Mouse (Mus musculus) layer of hippocampus, postnatal 25 days (tissue): Measurements from ENCODE around the gene Gnptg. TPM values are rescaled to one million over a fixed set of nuclear protein-coding genes. Genes with fewer than 3 reads are reported as not detected.
A peak's percentile ranks its signal among the peaks of the same experiment; 100 is the strongest.

Experiments used
- DNase-seq, 2 experiments: peaks; one replicate each; pipeline ENCODE4 v3.0.0; 2022; ENCODE audit warnings: mixed read lengths in 2 of 2, low spot score in 1 of 2; ENCODE audit errors: extremely low spot score in 1 of 2
- microRNA-seq, 2 experiments: library from miRNA; unstranded; fragments of <30 nt; microRNA quantifications; one replicate each; pipeline ENCODE4 v1.2.0; 2021
- total RNA-seq, 2 experiments: library from RNA; stranded (reverse); gene quantifications; 2 replicates each; pipeline ENCODE4 v1.2.3; 2021

Gene Gnptg
- total RNA-seq, 2 experiments from 2014 or later = 74.3 to 74.9 TPM

DNA sequence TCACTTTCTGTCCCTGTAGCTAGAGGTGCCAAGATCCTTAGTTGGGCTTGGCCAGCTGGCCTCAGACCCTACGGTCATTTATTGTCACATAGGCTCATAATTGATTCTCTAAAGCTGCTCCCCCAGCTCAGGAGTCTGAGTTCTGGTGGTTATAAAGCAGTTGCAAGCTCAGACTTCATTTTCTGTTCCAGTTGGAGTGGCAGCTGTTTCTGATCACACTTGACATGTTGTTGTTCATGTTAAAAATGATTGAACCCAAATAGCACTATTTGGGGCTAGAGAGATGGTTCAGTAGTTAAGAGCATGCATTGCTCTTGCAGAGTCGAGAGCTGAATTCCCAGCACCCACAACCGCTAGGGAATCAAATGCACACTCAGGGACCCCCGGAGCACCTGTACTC lies 29.9 kb downstream of the Gnptg start:
- no peak for DNase-seq

DNA sequence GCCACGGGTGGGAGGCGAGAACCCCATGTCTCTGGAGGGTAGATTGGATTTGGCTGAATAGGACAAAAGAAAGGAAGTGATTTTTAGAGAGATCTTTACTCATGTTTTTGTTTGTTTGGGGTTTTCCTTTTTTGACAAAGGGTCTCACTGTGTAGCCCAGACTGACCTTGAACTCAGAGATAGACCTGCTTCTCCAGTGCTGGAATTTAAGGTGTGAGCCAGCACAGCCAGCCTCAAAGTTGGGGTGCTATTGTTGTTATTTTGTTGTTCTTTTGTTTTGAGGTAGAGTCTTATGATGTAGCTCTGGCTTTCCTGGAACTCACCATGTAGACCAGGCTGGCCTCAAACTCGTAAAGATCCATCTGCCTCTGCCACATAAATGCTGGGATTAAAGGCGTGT lies 37.5 kb downstream of the Gnptg start:
- DNase-seq = no peak

DNA sequence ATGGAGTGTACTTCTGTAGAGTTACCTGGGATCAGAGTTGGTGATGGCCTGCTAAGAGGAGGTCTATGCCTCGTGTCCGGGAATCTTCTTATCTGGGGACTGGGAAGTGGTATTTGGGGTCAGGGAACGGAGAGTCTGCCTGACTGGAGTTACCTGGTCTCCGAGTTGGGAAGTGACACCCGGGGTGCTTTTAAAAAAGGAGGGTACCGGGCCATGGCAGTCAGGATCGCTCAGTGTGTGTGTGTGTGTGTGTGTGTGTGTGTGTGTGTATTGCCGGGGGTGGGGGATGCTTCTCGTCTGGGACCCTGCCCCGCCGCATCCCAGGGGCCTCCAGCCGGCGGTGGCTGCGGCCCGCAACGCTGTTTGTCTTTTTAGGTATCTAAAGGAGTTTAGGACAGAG lies 50.8 kb downstream of the Gnptg start:
- no peak for DNase-seq

DNA sequence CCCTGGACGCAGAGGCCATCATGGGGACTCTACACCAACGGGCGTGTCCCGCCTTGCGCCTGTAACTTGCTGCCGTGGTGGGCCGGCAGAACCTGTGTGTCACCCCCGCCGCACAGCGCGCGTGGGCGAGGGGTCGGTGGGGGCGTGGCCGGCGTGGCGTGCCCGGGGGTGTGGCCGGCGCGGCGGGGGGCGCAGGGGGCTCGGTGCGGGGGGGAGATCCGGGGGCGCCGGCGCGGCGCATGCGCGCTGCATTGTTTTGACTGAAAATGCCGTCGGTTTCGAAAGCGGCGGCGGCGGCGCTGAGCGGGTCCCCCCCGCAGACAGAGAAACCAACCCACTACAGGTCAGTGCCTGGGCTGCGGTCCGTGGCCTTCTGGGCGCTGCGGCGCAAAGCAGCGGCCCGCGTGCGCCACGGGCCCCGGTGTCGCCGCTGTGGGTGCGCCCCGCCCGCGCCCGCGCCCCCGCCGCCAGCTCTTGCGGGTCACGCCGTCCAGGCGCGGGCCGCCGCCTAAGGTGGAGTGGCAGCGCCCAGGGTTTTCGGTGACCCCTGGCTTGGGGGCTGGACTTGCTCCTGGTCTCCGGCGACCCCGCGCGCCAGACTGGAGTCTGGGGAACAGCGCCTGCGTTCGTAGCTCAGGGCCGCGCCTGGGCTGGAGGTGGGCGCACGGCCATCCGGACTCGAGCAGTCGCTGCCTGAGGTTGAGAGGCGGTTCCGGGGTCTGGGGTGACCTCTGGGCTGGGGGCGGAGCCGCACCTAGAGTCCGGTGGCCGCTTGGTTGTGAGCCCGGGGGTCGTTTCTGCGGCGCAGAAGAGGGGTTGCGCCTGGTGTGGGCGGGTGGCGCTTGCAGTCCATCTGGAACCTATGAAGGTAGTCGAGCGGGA lies 51.5 kb downstream of the Gnptg start, which contains the start of gene Unkl:
Unkl (plus strand) TSS at position 248 of the 882 bp plus-strand sequence.
- peak; percentile 69 to 71 for DNase-seq

DNA sequence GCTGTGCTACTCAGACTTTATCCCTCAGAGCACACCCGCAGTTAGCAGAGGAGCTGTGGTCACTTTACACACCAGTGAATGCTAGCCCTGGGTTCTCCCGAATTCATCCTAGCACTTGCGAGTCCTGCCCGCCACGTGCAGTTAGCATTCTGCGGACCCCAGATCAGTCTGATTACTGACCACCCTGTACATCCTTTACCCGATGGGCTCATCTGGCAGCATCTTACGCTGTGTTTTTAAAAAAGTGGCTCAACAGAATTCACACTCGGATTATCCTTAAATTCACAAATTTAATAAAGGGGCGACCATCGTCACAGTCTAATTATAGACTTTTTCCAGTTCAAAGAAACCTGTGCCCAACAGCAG lies 52.2 kb downstream of the Gnptg start:
- no peak for DNase-seq

DNA sequence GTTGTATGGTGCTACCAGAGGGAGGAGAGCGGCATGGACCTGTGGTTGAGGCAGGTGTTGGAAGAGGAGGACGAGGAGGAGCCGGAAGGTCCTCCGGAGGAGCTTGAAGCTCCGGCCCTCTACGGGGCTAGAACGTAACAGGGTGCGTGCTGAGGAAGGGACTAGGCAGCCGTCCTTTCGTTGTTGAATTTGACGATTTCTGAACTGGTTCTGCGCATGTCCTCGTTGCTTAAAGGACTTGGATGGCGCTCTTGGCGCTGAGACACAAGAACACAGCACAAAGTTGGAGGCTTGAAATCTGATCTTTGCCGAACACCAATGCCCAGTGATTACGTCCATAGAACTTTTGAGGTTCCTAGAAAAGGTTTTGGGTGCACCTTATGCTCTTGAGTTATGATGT lies 55.0 kb downstream of the Gnptg start:
- no peak for DNase-seq

DNA sequence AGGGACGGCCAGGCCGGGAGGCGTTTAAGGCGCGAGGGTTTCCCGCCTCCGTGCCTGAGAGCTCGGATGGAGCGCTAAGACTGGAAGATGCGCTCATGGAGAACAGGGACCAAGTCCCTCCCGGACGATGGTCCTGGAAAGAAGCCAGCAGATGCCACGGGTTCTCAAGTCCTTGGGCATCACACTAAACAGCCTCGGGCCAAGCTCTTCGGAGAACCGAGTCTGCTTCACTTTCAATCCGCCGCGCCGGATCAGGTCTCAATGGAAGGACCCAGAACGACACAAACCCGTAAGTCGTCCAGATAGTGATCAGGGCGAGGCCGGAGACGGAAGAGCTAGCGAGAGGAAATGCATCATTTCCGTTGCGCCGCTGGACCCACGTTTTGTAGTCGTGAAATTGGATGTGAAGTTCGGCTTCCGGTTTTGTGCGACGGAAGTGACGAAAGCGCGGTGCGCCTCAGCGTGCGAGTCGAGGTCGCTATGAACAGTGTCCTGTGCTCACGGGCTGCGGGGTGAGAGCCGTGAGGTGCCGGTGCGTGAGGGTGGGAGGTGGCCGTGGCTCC lies 55.7 kb downstream of the Gnptg start, which contains the start of gene BC003965:
BC003965 (plus strand) TSS at position 426 of the 563 bp plus-strand sequence.
- peak; percentile 98 to 100 for DNase-seq

Small RNA genes within 50 kb of the gene (microRNA-seq; reads per million reads assigned to microRNA genes)
- gene Mir3547 = 21.3 to 43.9 reads per million in 2 experiments

Other genes starting within 250 kb of the Gnptg start
- 10 to 100 TPM; 23.6 to 27.5 TPM for gene Cramp1l, start 224.3 kb downstream of the Gnptg start, total RNA-seq
- 10 to 100 TPM; 20.8 to 24.1 TPM for gene Ift140, start 224.0 kb downstream of the Gnptg start, total RNA-seq
- gene Tmem204, start 156.5 kb downstream of the Gnptg start, total RNA-seq = 1 to 10 TPM; 8.0 to 8.4 TPM
- gene Telo2, start 124.2 kb downstream of the Gnptg start, total RNA-seq = 10 to 100 TPM; 29.3 to 43.2 TPM
- 1 to 10 TPM; 2.5 to 2.9 TPM for gene Ptx4, start 119.4 kb downstream of the Gnptg start, total RNA-seq
- 10 to 100 TPM; 49.6 to 54.2 TPM for gene Clcn7, start 106.7 kb downstream of the Gnptg start, total RNA-seq
- not detected for gene Ccdc154, start 77.7 kb downstream of the Gnptg start, total RNA-seq
- gene Gm38655, start 64.7 kb downstream of the Gnptg start, total RNA-seq = not detected
- gene BC003965, start 55.6 kb downstream of the Gnptg start, total RNA-seq = 10 to 100 TPM; 20.7 to 21.5 TPM
- gene Unkl, start 51.7 kb downstream of the Gnptg start, total RNA-seq = 10 to 100 TPM; 32.5 to 34.4 TPM
- gene Tsr3, start within 50 bp of the Gnptg start, total RNA-seq = 10 to 100 TPM; 25.1 to 28.5 TPM
- 1 to 10 TPM; 6.6 to 8.9 TPM for gene Baiap3, start 16.2 kb upstream of the Gnptg start, total RNA-seq
- 100 to 1,000 TPM; 229 to 234 TPM for gene Ube2i, start 34.5 kb upstream of the Gnptg start, total RNA-seq
- not detected for gene Prss34, start 58.3 kb upstream of the Gnptg start, total RNA-seq
- not detected for gene Prss28, start 68.5 kb upstream of the Gnptg start, total RNA-seq
- gene Prss29, start 78.5 kb upstream of the Gnptg start, total RNA-seq = not detected
- under 1 TPM in 1 of 2 experiments, not detected in 1; 0.42 TPM for gene Tpsab1, start 105.4 kb upstream of the Gnptg start, total RNA-seq
- gene Tpsb2, start 126.2 kb upstream of the Gnptg start, total RNA-seq = 1 to 10 TPM in 1 of 2 experiments, under 1 TPM in 1; 0.35 to 1.2 TPM
- gene Tpsg1, start 129.1 kb upstream of the Gnptg start, total RNA-seq = not detected
- gene Cacna1h, start 193.7 kb upstream of the Gnptg start, total RNA-seq = 100 to 1,000 TPM in 1 of 2 experiments, 10 to 100 TPM in 1; 91.0 to 119 TPM
- 1 to 10 TPM; 1.7 to 2.4 TPM for gene Tekt4, start 214.5 kb upstream of the Gnptg start, total RNA-seq